Mouse (Mus musculus) ES-E14 (cell line): ENCODE results near the gene Setmar.

Experiments
- ZC3H11A ChIP-seq: IDR thresholded peaks from 2 replicates; pipeline ENCODE4 v1.6.1; 2012; ENCODE audit warnings: low read depth, mild to moderate bottlenecking, inconsistent platforms, low read length, borderline replicate concordance
- ZNF384 ChIP-seq: IDR thresholded peaks from 2 replicates; pipeline ENCODE4 v1.6.1; 2012; ENCODE audit warnings: low read depth, low read length, inconsistent platforms

DNA sequence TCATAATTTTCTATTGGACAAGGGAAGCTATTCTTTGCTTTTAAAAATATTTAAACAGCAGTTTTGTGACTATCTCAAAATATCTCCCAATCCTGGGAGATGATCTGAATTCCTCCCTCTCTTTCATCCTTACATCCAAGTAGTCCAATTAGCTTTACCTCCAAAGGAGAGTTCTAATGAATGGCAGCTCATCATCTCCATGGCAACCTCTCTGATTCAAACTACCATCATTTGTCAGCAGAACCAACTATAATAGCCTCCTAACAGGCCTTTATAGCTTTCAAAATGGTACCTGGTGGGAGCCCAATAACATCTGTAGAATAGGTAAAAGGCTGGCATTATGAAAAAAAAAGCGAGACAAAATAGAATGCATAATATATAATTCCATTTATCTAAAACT, 60.6 kb downstream of the Setmar start:
- TF ChIP-seq ZC3H11A (no peak), ZNF384 (no peak)
